Mouse (Mus musculus) neutrophil, adult 59 days (primary cell): ENCODE results near the gene Adgrf5. TPM values are rescaled to one million over a fixed set of nuclear protein-coding genes. Genes with fewer than 3 reads are reported as not detected.

Source experiments
- total RNA-seq, 2 experiments: library from RNA; stranded (reverse); gene quantifications; 1 replicate in 1 of 2; 2 replicates in 1 of 2; pipeline ENCODE4 v1.2.4; 2023

Gene Adgrf5
- under 1 TPM; 0.18 to 0.36 TPM for total RNA-seq

DNA sequence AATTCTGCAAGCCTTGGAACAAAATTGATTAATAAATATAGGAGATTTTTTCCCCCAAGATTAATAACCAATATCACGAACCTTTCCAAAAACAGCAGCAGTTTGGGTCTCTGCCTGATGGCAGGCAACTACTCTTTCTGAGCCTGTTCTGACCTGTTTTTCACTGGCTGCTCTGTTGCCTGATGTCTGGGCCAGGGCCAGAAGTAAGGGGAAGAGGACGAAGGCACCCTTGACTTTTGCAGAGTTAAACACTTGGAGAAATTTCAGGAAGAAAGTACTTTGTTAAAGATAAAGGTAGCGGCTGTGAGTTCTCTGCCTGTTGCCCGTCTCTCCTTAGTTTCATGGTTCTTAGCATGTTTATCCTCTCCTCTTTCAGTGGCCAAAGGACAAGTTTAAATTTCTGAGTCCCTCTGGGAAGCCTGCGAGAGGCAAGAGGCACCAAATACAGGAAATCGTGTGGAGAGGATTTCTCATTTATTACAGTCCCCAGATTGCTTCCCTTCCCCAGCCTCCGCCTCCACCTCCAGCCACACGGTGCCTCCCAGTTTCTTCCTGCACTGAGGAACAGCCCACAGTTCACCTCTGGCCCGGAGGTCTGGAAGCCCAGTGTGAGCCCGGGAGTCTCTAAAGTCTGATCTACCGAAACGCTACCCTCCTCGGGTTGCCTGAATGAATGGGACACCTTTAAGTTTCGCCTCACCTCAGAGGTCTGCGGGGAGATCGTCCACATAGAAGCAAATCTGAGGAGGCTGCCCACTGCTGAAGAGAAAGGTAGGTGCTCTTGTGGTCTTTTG is at the start of gene Adgrf5:
Adgrf5 (plus strand) TSS at position 626 of the 794 bp plus-strand sequence.

DNA sequence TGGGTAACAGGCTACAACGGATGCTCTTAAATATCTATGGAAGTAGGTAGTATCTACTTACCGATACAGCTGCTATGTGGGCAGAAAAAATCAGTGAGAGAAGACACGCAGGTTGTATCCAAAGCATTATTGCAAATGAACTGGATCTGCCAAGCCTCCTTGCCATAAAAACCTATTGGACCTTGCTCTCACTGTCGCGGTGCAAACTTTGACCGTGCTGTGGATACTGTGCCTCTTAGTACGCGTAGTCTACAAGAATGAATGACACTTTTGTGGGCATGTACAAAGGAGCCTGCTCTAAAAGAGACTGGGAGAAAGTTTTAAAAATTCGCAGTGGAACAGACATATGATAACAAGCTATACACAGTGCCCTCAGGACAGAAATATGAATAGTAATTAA is 142.3 kb downstream of the Adgrf5 start, which contains the start of gene Mep1a:
Mep1a (minus strand) TSS at position 221 of the 400 bp plus-strand sequence.

Other genes starting within 250 kb of the Adgrf5 start
- gene Adgrf1, start 90.1 kb upstream of the Adgrf5 start, total RNA-seq: not detected
- not detected for gene Mep1a, start 142.4 kb downstream of the Adgrf5 start, total RNA-seq
- gene Ankrd66, start 183.2 kb downstream of the Adgrf5 start, total RNA-seq: under 1 TPM; 0.97 to 0.98 TPM
- gene Pla2g7, start 207.6 kb downstream of the Adgrf5 start, total RNA-seq: 100 to 1,000 TPM in 1 of 2 experiments, 10 to 100 TPM in 1; 95.5 to 100 TPM